Mouse (Mus musculus): Measurements from ENCODE around the gene E130309D02Rik. TPM values are rescaled to one million over a fixed set of nuclear protein-coding genes. Genes with fewer than 3 reads are reported as not detected.

The E130309D02Rik gene
- polyA plus RNA-seq, 1 experiment from 2014 or later = 24.0 TPM

- 69% methylated on average over 9 of the region's 9 CpGs for WGBS
- Histone ChIP-seq H3K9me3 (replicated peaks; ENCODE audit: control insufficient read depth, low read length) (0 out of 2 replicates have a peak, but pooled peaks cover 5% of the 10 kb centered on the region), H3K4me1 (ENCODE audit: control insufficient read depth, insufficient read depth, low read length) (peaks cover 11% of the 10 kb centered on the region), H3K4me2 (ENCODE audit: low read depth, low read length) (no peak overlapping the region), H3K27me3 (ENCODE audit: control insufficient read depth, insufficient read depth, low read length) (peaks cover 17% of the 10 kb centered on the region), H3K4me3 (ENCODE audit: low read length) (no peak overlapping the region), H3K9ac (ENCODE audit: low read length) (no peak overlapping the region), H3K27ac (ENCODE audit: low read length) (no peak overlapping the region), H3K36me3 (ENCODE audit: control insufficient read depth, insufficient read depth) (peaks cover 17% of the 10 kb centered on the region)
- no peak for ATAC-seq (replicated peaks; ENCODE audit: extremely low read depth, insufficient read depth, low FRiP score)
Observed at GRCm38 (mm10) chr5:143297986-143298385, 17.2 kb downstream of the E130309D02Rik start.

- H3K9ac ChIP-seq (ENCODE audit: low read length) = no peak overlapping the region
- H3K27me3 ChIP-seq (ENCODE audit: control insufficient read depth, insufficient read depth, low read length) = peaks cover 41% of the 10 kb centered on the region
- H3K36me3 ChIP-seq (ENCODE audit: control insufficient read depth, insufficient read depth) = peaks cover 10% of the 10 kb centered on the region
- H3K4me3 ChIP-seq (ENCODE audit: low read length) = no peak overlapping the region
- ATAC-seq (replicated peaks; ENCODE audit: extremely low read depth, insufficient read depth, low FRiP score) = no peak
- H3K4me1 ChIP-seq (ENCODE audit: control insufficient read depth, insufficient read depth, low read length) = peaks cover 11% of the 10 kb centered on the region
- WGBS = 73% methylated on average over 2 of the region's 2 CpGs
- H3K27ac ChIP-seq (ENCODE audit: low read length) = no peak overlapping the region
- 0 out of 2 replicates have a peak, but pooled peaks cover 5% of the 10 kb centered on the region for H3K9me3 ChIP-seq (replicated peaks; ENCODE audit: control insufficient read depth, low read length)
- H3K4me2 ChIP-seq (ENCODE audit: low read depth, low read length) = no peak overlapping the region
Observed at GRCm38 (mm10) chr5:143295330-143295729, 19.8 kb downstream of the E130309D02Rik start.

- no peak for ATAC-seq (replicated peaks; ENCODE audit: extremely low read depth, insufficient read depth, low FRiP score)
Observed at GRCm38 (mm10) chr5:143294862-143295261, 20.3 kb downstream of the E130309D02Rik start.

GRCm38 (mm10) chr5:143293404-143293803, 21.8 kb downstream of the E130309D02Rik start, which contains the start of gene Zfp853:
Gene Zfp853, minus strand, starts transcription at chr5:143293623.
- peak; percentile 4; the same call in 1 of the 2 replicates for ATAC-seq (replicated peaks; ENCODE audit: extremely low read depth, insufficient read depth, low FRiP score)
- Histone ChIP-seq H3K36me3 (ENCODE audit: control insufficient read depth, insufficient read depth) (no peaks in the 10 kb centered on the region), H3K4me2 (ENCODE audit: low read depth, low read length) (peak within 1 kb of the TSS; percentile 73), H3K27ac (ENCODE audit: low read length) (no peak within 1 kb of the TSS), H3K4me1 (ENCODE audit: control insufficient read depth, insufficient read depth, low read length) (peaks cover 11% of the 10 kb centered on the region), H3K4me3 (ENCODE audit: low read length) (peak within 1 kb of the TSS; percentile 56), H3K9me3 (replicated peaks; ENCODE audit: control insufficient read depth, low read length) (0 out of 2 replicates have a peak, but pooled peaks cover 4% of the 10 kb centered on the region), H3K9ac (ENCODE audit: low read length) (peak within 1 kb of the TSS; percentile 58), H3K27me3 (ENCODE audit: control insufficient read depth, insufficient read depth, low read length) (peaks cover 59% of the 10 kb centered on the region)
- WGBS = 4% methylated on average over 38 of the region's 38 CpGs

More at GRCm38 (mm10) chr5:143294862-143295261, 20.3 kb downstream of the E130309D02Rik start:
- H3K4me2 ChIP-seq (ENCODE audit: low read depth, low read length) = no peak overlapping the region
- H3K9me3 ChIP-seq (replicated peaks; ENCODE audit: control insufficient read depth, low read length) = 0 out of 2 replicates have a peak, but pooled peaks cover 5% of the 10 kb centered on the region
- WGBS = 93% methylated on average over 3 of the region's 3 CpGs
- no peak overlapping the region for H3K4me3 ChIP-seq (ENCODE audit: low read length)
- peaks cover 11% of the 10 kb centered on the region for H3K4me1 ChIP-seq (ENCODE audit: control insufficient read depth, insufficient read depth, low read length)
- peaks cover 5% of the 10 kb centered on the region for H3K36me3 ChIP-seq (ENCODE audit: control insufficient read depth, insufficient read depth)
- no peak overlapping the region for H3K27ac ChIP-seq (ENCODE audit: low read length)
- H3K9ac ChIP-seq (ENCODE audit: low read length) = no peak overlapping the region
- H3K27me3 ChIP-seq (ENCODE audit: control insufficient read depth, insufficient read depth, low read length) = peaks cover 45% of the 10 kb centered on the region

- peak overlapping the region; percentile 56 for H3K4me3 ChIP-seq (ENCODE audit: low read length)
- H3K9me3 ChIP-seq (replicated peaks; ENCODE audit: control insufficient read depth, low read length) = 0 out of 2 replicates have a peak, but pooled peaks cover 2% of the 10 kb centered on the region
- WGBS = 5% methylated on average over 14 of the region's 19 CpGs
- peaks cover 15% of the 10 kb centered on the region for H3K4me1 ChIP-seq (ENCODE audit: control insufficient read depth, insufficient read depth, low read length)
- peak overlapping the region; percentile 58 for H3K9ac ChIP-seq (ENCODE audit: low read length)
- ATAC-seq (replicated peaks; ENCODE audit: extremely low read depth, insufficient read depth, low FRiP score) = no peak
- H3K27me3 ChIP-seq (ENCODE audit: control insufficient read depth, insufficient read depth, low read length) = peaks cover 65% of the 10 kb centered on the region
- peak overlapping the region; percentile 73 for H3K4me2 ChIP-seq (ENCODE audit: low read depth, low read length)
- no peaks in the 10 kb centered on the region for H3K36me3 ChIP-seq (ENCODE audit: control insufficient read depth, insufficient read depth)
- no peak overlapping the region for H3K27ac ChIP-seq (ENCODE audit: low read length)
Observed at GRCm38 (mm10) chr5:143292879-143293278, 22.3 kb downstream of the E130309D02Rik start.

GRCm38 (mm10) chr5:143289299-143289698, 25.9 kb downstream of the E130309D02Rik start:
- H3K9ac ChIP-seq (ENCODE audit: low read length) = no peak overlapping the region
- H3K27ac ChIP-seq (ENCODE audit: low read length) = no peak overlapping the region
- no peak for ATAC-seq (replicated peaks; ENCODE audit: extremely low read depth, insufficient read depth, low FRiP score)
- H3K27me3 ChIP-seq (ENCODE audit: control insufficient read depth, insufficient read depth, low read length) = peaks cover 85% of the 10 kb centered on the region
- no peak overlapping the region for H3K4me3 ChIP-seq (ENCODE audit: low read length)
- 61% methylated on average over 9 of the region's 9 CpGs for WGBS
- H3K36me3 ChIP-seq (ENCODE audit: control insufficient read depth, insufficient read depth) = no peaks in the 10 kb centered on the region
- no peak overlapping the region for H3K4me2 ChIP-seq (ENCODE audit: low read depth, low read length)
- no peaks in the 10 kb centered on the region for H3K9me3 ChIP-seq (replicated peaks; ENCODE audit: control insufficient read depth, low read length)
- H3K4me1 ChIP-seq (ENCODE audit: control insufficient read depth, insufficient read depth, low read length) = peaks cover 16% of the 10 kb centered on the region

GRCm38 (mm10) chr5:143288378-143288911, 26.7 kb downstream of the E130309D02Rik start:
- no peaks in the 10 kb centered on the region for H3K9me3 ChIP-seq (replicated peaks; ENCODE audit: control insufficient read depth, low read length)
- peak overlapping the region; percentile 63 for H3K4me2 ChIP-seq (ENCODE audit: low read depth, low read length)
- 13% methylated on average over 9 of the region's 9 CpGs for WGBS
- H3K4me1 ChIP-seq (ENCODE audit: control insufficient read depth, insufficient read depth, low read length) = peaks cover 11% of the 10 kb centered on the region
- H3K9ac ChIP-seq (ENCODE audit: low read length) = peak overlapping the region; percentile 10; the same call in 1 of the 2 replicates
- no peak for ATAC-seq (replicated peaks; ENCODE audit: extremely low read depth, insufficient read depth, low FRiP score)
- H3K36me3 ChIP-seq (ENCODE audit: control insufficient read depth, insufficient read depth) = no peaks in the 10 kb centered on the region
- H3K27me3 ChIP-seq (ENCODE audit: control insufficient read depth, insufficient read depth, low read length) = peaks cover 78% of the 10 kb centered on the region
- H3K4me3 ChIP-seq (ENCODE audit: low read length) = peak overlapping the region; percentile 47
- H3K27ac ChIP-seq (ENCODE audit: low read length) = no peak overlapping the region

- H3K9ac ChIP-seq (ENCODE audit: low read length) = peak overlapping the region; percentile 10; the same call in 1 of the 2 replicates
- H3K27me3 ChIP-seq (ENCODE audit: control insufficient read depth, insufficient read depth, low read length) = peaks cover 72% of the 10 kb centered on the region
- H3K4me2 ChIP-seq (ENCODE audit: low read depth, low read length) = peak overlapping the region; percentile 63
- H3K9me3 ChIP-seq (replicated peaks; ENCODE audit: control insufficient read depth, low read length) = no peaks in the 10 kb centered on the region
- H3K27ac ChIP-seq (ENCODE audit: low read length) = no peak overlapping the region
- H3K4me1 ChIP-seq (ENCODE audit: control insufficient read depth, insufficient read depth, low read length) = peaks cover 8% of the 10 kb centered on the region; the same call in 1 of the 2 replicates
- WGBS = 5% methylated on average over 48 of the region's 48 CpGs
- peak overlapping the region; percentile 47 for H3K4me3 ChIP-seq (ENCODE audit: low read length)
- no peaks in the 10 kb centered on the region for H3K36me3 ChIP-seq (ENCODE audit: control insufficient read depth, insufficient read depth)
- no peak; the same call in 1 of the 2 replicates for ATAC-seq (replicated peaks; ENCODE audit: extremely low read depth, insufficient read depth, low FRiP score)
Observed at GRCm38 (mm10) chr5:143287774-143288328, 27.3 kb downstream of the E130309D02Rik start.

- Histone ChIP-seq H3K9me3 (replicated peaks; ENCODE audit: control insufficient read depth, low read length) (no peaks in the 10 kb centered on the region), H3K9ac (ENCODE audit: low read length) (no peak overlapping the region), H3K4me3 (ENCODE audit: low read length) (no peak overlapping the region), H3K27me3 (ENCODE audit: control insufficient read depth, insufficient read depth, low read length) (peaks cover 57% of the 10 kb centered on the region), H3K27ac (ENCODE audit: low read length) (no peak overlapping the region), H3K36me3 (ENCODE audit: control insufficient read depth, insufficient read depth) (no peaks in the 10 kb centered on the region), H3K4me1 (ENCODE audit: control insufficient read depth, insufficient read depth, low read length) (peaks cover 8% of the 10 kb centered on the region; the same call in 1 of the 2 replicates), H3K4me2 (ENCODE audit: low read depth, low read length) (no peak overlapping the region)
- 37% methylated on average over 6 of the region's 6 CpGs for WGBS
- ATAC-seq (replicated peaks; ENCODE audit: extremely low read depth, insufficient read depth, low FRiP score) = no peak
Observed at GRCm38 (mm10) chr5:143284762-143285161, 30.4 kb downstream of the E130309D02Rik start.

Data from heart, embryonic 16.5 days (tissue).